Mouse (Mus musculus): ENCODE data around the gene Sp6. TPM values are rescaled to one million over a fixed set of nuclear protein-coding genes. Genes with fewer than 3 reads are reported as not detected.

Sp6 gene
- total RNA-seq, 2 experiments from 2014 or later, result 0.21 to 0.77 TPM

GRCm38 (mm10) chr11:97063274-97063920 lies 50.2 kb downstream of the Sp6 start:
- DNase-seq, result no peak

DNA sequence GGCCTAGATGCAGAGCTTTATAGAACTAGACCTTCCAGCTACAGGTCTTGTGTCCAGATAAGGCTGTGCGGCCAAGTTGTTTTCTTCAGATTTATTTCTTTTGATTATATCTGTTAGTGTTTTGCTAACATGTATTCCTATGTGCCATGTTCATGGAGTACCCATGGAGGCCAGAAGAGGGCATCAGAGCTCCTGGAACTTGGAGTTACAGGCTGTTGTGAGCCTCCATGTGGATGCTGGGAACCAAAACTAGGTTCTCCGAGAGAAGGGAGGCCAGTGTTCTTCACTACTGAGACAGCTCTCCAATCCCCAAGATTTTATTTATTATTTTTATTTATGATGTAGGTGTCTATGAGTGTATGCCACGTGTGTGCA lies 50.7 kb downstream of the Sp6 start:
- no peak for DNase-seq

GRCm38 (mm10) chr11:97065538-97066295 lies 52.5 kb downstream of the Sp6 start:
- DNase-seq, result no peak

GRCm38 (mm10) chr11:97066656-97067360 lies 53.6 kb downstream of the Sp6 start:
- DNase-seq, result no peak

GRCm38 (mm10) chr11:97069333-97069732 lies 56.1 kb downstream of the Sp6 start:
- no peak for DNase-seq

GRCm38 (mm10) chr11:97069770-97070169 lies 56.6 kb downstream of the Sp6 start:
- no peak for DNase-seq

GRCm38 (mm10) chr11:97071129-97071528 lies 57.9 kb downstream of the Sp6 start:
- no peak for DNase-seq

DNA sequence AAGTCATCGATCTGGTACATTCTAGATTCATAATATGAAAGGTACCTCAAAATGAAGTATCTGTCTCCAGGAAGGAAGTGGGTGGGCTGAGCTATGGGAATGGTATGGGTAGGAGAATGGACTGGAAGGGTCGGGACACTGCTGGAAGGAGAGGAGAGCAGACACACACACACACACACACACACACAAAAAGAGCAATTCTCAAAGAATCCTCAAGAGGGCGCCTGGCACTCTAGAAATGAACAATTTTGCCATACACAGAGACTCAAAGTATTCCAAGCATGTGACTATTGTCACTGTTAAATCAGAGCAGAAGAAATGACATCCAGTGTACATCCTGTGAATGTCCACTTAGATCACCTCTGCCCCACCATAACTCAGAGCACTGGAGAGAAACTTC lies 59.3 kb downstream of the Sp6 start:
- peak; percentile 42 for DNase-seq

GRCm38 (mm10) chr11:97074235-97074634 lies 61.0 kb downstream of the Sp6 start:
- DNase-seq, result no peak

Small RNAs within 50 kb of the gene (microRNA-seq; reads per million reads assigned to microRNA genes)
- 0 to 0.50 reads per million in 2 experiments for gene Mir8103

Other genes with a start within 250 kb of the Sp6 start
- gene Snx11, start 235.8 kb upstream of the Sp6 start, total RNA-seq (2021), result 10 to 100 TPM; 10.5 to 11.6 TPM
- gene Cbx1, start 224.3 kb upstream of the Sp6 start, total RNA-seq (2021), result 10 to 100 TPM; 45.4 to 58.1 TPM
- 100 to 1,000 TPM; 194 to 201 TPM for gene Nfe2l1, start 183.4 kb upstream of the Sp6 start, total RNA-seq (2021)
- 10 to 100 TPM; 47.2 to 55.1 TPM for gene Copz2, start 163.5 kb upstream of the Sp6 start, total RNA-seq (2021)
- 10 to 100 TPM; 30.0 to 39.3 TPM for gene Cdk5rap3, start 96.9 kb upstream of the Sp6 start, total RNA-seq (2021)
- not detected for gene Prr15l, start 85.3 kb upstream of the Sp6 start, total RNA-seq (2021)
- gene Pnpo, start 69.4 kb upstream of the Sp6 start, total RNA-seq (2021), result 1 to 10 TPM; 8.4 to 9.4 TPM
- 10 to 100 TPM; 15.2 to 15.9 TPM for gene Sp2, start 30.4 kb upstream of the Sp6 start, total RNA-seq (2021)
- gene Scrn2, start 16.5 kb downstream of the Sp6 start, total RNA-seq (2021), result 10 to 100 TPM; 11.3 to 11.4 TPM
- gene Lrrc46, start 28.0 kb downstream of the Sp6 start, total RNA-seq (2021), result under 1 TPM in 1 of 2 experiments, not detected in 1; 0.16 TPM
- gene Mrpl10, start 28.2 kb downstream of the Sp6 start, total RNA-seq (2021), result 10 to 100 TPM; 45.1 to 45.6 TPM
- 1 to 10 TPM; 3.4 to 6.4 TPM for gene Osbpl7, start 37.2 kb downstream of the Sp6 start, total RNA-seq (2021)
- gene Tbx21, start 101.9 kb downstream of the Sp6 start, total RNA-seq (2021), result 1 to 10 TPM; 1.3 to 1.7 TPM
- gene Tbkbp1, start 138.1 kb downstream of the Sp6 start, total RNA-seq (2021), result 1 to 10 TPM; 7.1 to 9.9 TPM
- gene Kpnb1, start 174.5 kb downstream of the Sp6 start, total RNA-seq (2021), result 10 to 100 TPM; 72.9 to 87.5 TPM